Mouse (Mus musculus): ENCODE measurements at regions not wholly inside any gene's neighbourhood (a gene's known extent, or its start where the extent isn't known, plus 50 kb on each side); places are given as distances from the start of the nearest gene placed in this dataset.

- no peak for TF ChIP-seq CTCF (IDR thresholded peaks at IDR 0.05; ENCODE audit: control insufficient read depth, insufficient read depth, low read length)
- TF ChIP-seq POLR2A (IDR thresholded peaks at IDR 0.05; ENCODE audit: borderline replicate concordance, control insufficient read depth, low read depth, low read length): no peak
Measured at GRCm38 (mm10) chr7:64056498-64056897, 97.1 kb upstream of the Trpm1 start.

All from bone marrow, adult 2 months (tissue).